Mouse (Mus musculus) heart, adult 2 months (tissue): ENCODE measurements around the gene Ada.

Experiments
- CTCF ChIP-seq: fragments of 200-600 bp; IDR thresholded peaks from 2 replicates; pipeline ENCODE4 v1.8.1; 2022; ENCODE audit warnings: antibody characterized with exemption, mild to moderate bottlenecking, moderate library complexity
- EP300 ChIP-seq: fragments of 200-500 bp; IDR thresholded peaks from 2 replicates; pipeline ENCODE4 v1.6.1; 2011; ENCODE audit warnings: low read depth, low read length, control low read depth; ENCODE audit not compliant: insufficient read depth
- POLR2A ChIP-seq: fragments of 200-500 bp; IDR thresholded peaks from 2 replicates; pipeline ENCODE4 v1.6.1; 2011; ENCODE audit warnings: mild to moderate bottlenecking, low read depth, low read length, control low read depth; ENCODE audit not compliant: insufficient read depth

- no peak for TF ChIP-seq POLR2A
- no peak for TF ChIP-seq EP300
- TF ChIP-seq CTCF: no peak
Measured at GRCm38 (mm10) chr2:163702921-163703320, 47.1 kb downstream of the Ada start.
